Mouse (Mus musculus): ENCODE data around the gene Pigc. TPM values are rescaled to one million over a fixed set of nuclear protein-coding genes. Genes with fewer than 3 reads are reported as not detected.

The Pigc gene
- polyA plus RNA-seq, 1 experiment from 2014 or later, result 46.7 TPM

GRCm38 (mm10) chr1:161990684-161991578, 21.9 kb downstream of the Pigc start:
- Histone ChIP-seq H3K4me2 (replicated peaks; ENCODE audit: low read depth, low read length) (0 out of 2 replicates have a peak overlapping the region, but pooled peaks have one; percentile 2), H3K27ac (ENCODE audit: low read length) (0 out of 2 replicates have a peak overlapping the region, but pooled peaks have one; percentile 34), H3K9me3 (ENCODE audit: low read length) (no peaks in the 10 kb centered on the region), H3K9ac (replicated peaks; ENCODE audit: low read length) (no peak overlapping the region), H3K4me3 (ENCODE audit: low read length) (no peak overlapping the region), H3K4me1 (ENCODE audit: insufficient read depth, low read length) (peaks cover 16% of the 10 kb centered on the region), H3K36me3 (ENCODE audit: insufficient read depth, low read length) (no peaks in the 10 kb centered on the region), H3K27me3 (ENCODE audit: insufficient read depth, low read length) (no peaks in the 10 kb centered on the region)
- 17% methylated on average over 10 of the region's 10 CpGs for WGBS
- peak; percentile 79; the same call in 1 of the 2 replicates for ATAC-seq (ENCODE audit: low FRiP score, low TSS enrichment)

GRCm38 (mm10) chr1:161991846-161992245, 22.9 kb downstream of the Pigc start:
- no peaks in the 10 kb centered on the region for H3K27me3 ChIP-seq (ENCODE audit: insufficient read depth, low read length)
- H3K4me2 ChIP-seq (replicated peaks; ENCODE audit: low read depth, low read length), result no peak overlapping the region
- no peak overlapping the region for H3K9ac ChIP-seq (replicated peaks; ENCODE audit: low read length)
- peaks cover 16% of the 10 kb centered on the region for H3K4me1 ChIP-seq (ENCODE audit: insufficient read depth, low read length)
- no peak overlapping the region for H3K27ac ChIP-seq (ENCODE audit: low read length)
- no peaks in the 10 kb centered on the region for H3K9me3 ChIP-seq (ENCODE audit: low read length)
- no peak for ATAC-seq (ENCODE audit: low FRiP score, low TSS enrichment)
- no peak overlapping the region for H3K4me3 ChIP-seq (ENCODE audit: low read length)
- 78% methylated on average over 11 of the region's 11 CpGs for WGBS
- H3K36me3 ChIP-seq (ENCODE audit: insufficient read depth, low read length), result no peaks in the 10 kb centered on the region

- Histone ChIP-seq H3K4me1 (ENCODE audit: insufficient read depth, low read length) (peaks cover 16% of the 10 kb centered on the region), H3K9me3 (ENCODE audit: low read length) (no peaks in the 10 kb centered on the region), H3K27ac (ENCODE audit: low read length) (no peak overlapping the region), H3K9ac (replicated peaks; ENCODE audit: low read length) (no peak overlapping the region), H3K4me2 (replicated peaks; ENCODE audit: low read depth, low read length) (no peak overlapping the region), H3K4me3 (ENCODE audit: low read length) (no peak overlapping the region), H3K27me3 (ENCODE audit: insufficient read depth, low read length) (no peaks in the 10 kb centered on the region), H3K36me3 (ENCODE audit: insufficient read depth, low read length) (no peaks in the 10 kb centered on the region)
- WGBS, result 89% methylated on average over 7 of the region's 7 CpGs
- ATAC-seq (ENCODE audit: low FRiP score, low TSS enrichment), result no peak
Observed at GRCm38 (mm10) chr1:161992389-161992788, 23.4 kb downstream of the Pigc start.

GRCm38 (mm10) chr1:161998781-161999180, 29.8 kb downstream of the Pigc start:
- no peaks in the 10 kb centered on the region for H3K27me3 ChIP-seq (ENCODE audit: insufficient read depth, low read length)
- ATAC-seq (ENCODE audit: low FRiP score, low TSS enrichment), result no peak
- H3K9ac ChIP-seq (replicated peaks; ENCODE audit: low read length), result no peak overlapping the region
- 55% methylated on average over 4 of the region's 4 CpGs for WGBS
- peaks cover 12% of the 10 kb centered on the region for H3K4me1 ChIP-seq (ENCODE audit: insufficient read depth, low read length)
- H3K36me3 ChIP-seq (ENCODE audit: insufficient read depth, low read length), result no peaks in the 10 kb centered on the region
- no peak overlapping the region for H3K4me2 ChIP-seq (replicated peaks; ENCODE audit: low read depth, low read length)
- no peak overlapping the region for H3K4me3 ChIP-seq (ENCODE audit: low read length)
- no peaks in the 10 kb centered on the region for H3K9me3 ChIP-seq (ENCODE audit: low read length)
- no peak overlapping the region for H3K27ac ChIP-seq (ENCODE audit: low read length)

- no peaks in the 10 kb centered on the region for H3K27me3 ChIP-seq (ENCODE audit: insufficient read depth, low read length)
- H3K4me2 ChIP-seq (replicated peaks; ENCODE audit: low read depth, low read length), result no peak overlapping the region
- 0 out of 2 replicates have a peak overlapping the region, but pooled peaks have one; percentile 38 for H3K27ac ChIP-seq (ENCODE audit: low read length)
- H3K9ac ChIP-seq (replicated peaks; ENCODE audit: low read length), result no peak overlapping the region
- no peaks in the 10 kb centered on the region for H3K9me3 ChIP-seq (ENCODE audit: low read length)
- no peak overlapping the region for H3K4me3 ChIP-seq (ENCODE audit: low read length)
- peaks cover 18% of the 10 kb centered on the region for H3K4me1 ChIP-seq (ENCODE audit: insufficient read depth, low read length)
- no peaks in the 10 kb centered on the region for H3K36me3 ChIP-seq (ENCODE audit: insufficient read depth, low read length)
- ATAC-seq (ENCODE audit: low FRiP score, low TSS enrichment), result no peak
- 32% methylated on average over 5 of the region's 5 CpGs for WGBS
Observed at GRCm38 (mm10) chr1:161999338-161999737, 30.4 kb downstream of the Pigc start.

GRCm38 (mm10) chr1:161999882-162000371, 30.9 kb downstream of the Pigc start:
- Histone ChIP-seq H3K4me3 (ENCODE audit: low read length) (no peak overlapping the region), H3K4me1 (ENCODE audit: insufficient read depth, low read length) (peaks cover 24% of the 10 kb centered on the region), H3K9ac (replicated peaks; ENCODE audit: low read length) (peak overlapping the region; percentile 50; the same call in 1 of the 2 replicates), H3K9me3 (ENCODE audit: low read length) (no peaks in the 10 kb centered on the region), H3K4me2 (replicated peaks; ENCODE audit: low read depth, low read length) (peak overlapping the region; percentile 44), H3K27me3 (ENCODE audit: insufficient read depth, low read length) (no peaks in the 10 kb centered on the region), H3K27ac (ENCODE audit: low read length) (peak overlapping the region; percentile 50; the same call in 1 of the 2 replicates), H3K36me3 (ENCODE audit: insufficient read depth, low read length) (no peaks in the 10 kb centered on the region)
- 4% methylated on average over 4 of the region's 4 CpGs for WGBS
- peak; percentile 49; the same call in 1 of the 2 replicates for ATAC-seq (ENCODE audit: low FRiP score, low TSS enrichment)

GRCm38 (mm10) chr1:162001328-162001727, 32.3 kb downstream of the Pigc start:
- 71% methylated on average over 8 of the region's 8 CpGs for WGBS

GRCm38 (mm10) chr1:162003729-162004517, 34.9 kb downstream of the Pigc start:
- 57% methylated on average over 14 of the region's 14 CpGs for WGBS
- H3K9ac ChIP-seq (replicated peaks; ENCODE audit: low read length), result 0 out of 2 replicates have a peak overlapping the region, but pooled peaks have one; percentile 43
- no peaks in the 10 kb centered on the region for H3K9me3 ChIP-seq (ENCODE audit: low read length)
- ATAC-seq (ENCODE audit: low FRiP score, low TSS enrichment), result no peak
- H3K4me1 ChIP-seq (ENCODE audit: insufficient read depth, low read length), result peaks cover 38% of the 10 kb centered on the region
- H3K36me3 ChIP-seq (ENCODE audit: insufficient read depth, low read length), result no peaks in the 10 kb centered on the region
- peak overlapping the region; percentile 92 for H3K27ac ChIP-seq (ENCODE audit: low read length)
- H3K27me3 ChIP-seq (ENCODE audit: insufficient read depth, low read length), result no peaks in the 10 kb centered on the region
- H3K4me2 ChIP-seq (replicated peaks; ENCODE audit: low read depth, low read length), result peak overlapping the region; percentile 44; the same call in 1 of the 2 replicates
- H3K4me3 ChIP-seq (ENCODE audit: low read length), result no peak overlapping the region

More at GRCm38 (mm10) chr1:162001328-162001727, 32.3 kb downstream of the Pigc start:
- Histone ChIP-seq H3K27ac (ENCODE audit: low read length) (no peak overlapping the region; the same call in 1 of the 2 replicates), H3K4me2 (replicated peaks; ENCODE audit: low read depth, low read length) (no peak overlapping the region), H3K27me3 (ENCODE audit: insufficient read depth, low read length) (no peaks in the 10 kb centered on the region), H3K9ac (replicated peaks; ENCODE audit: low read length) (no peak overlapping the region), H3K4me1 (ENCODE audit: insufficient read depth, low read length) (peaks cover 30% of the 10 kb centered on the region), H3K4me3 (ENCODE audit: low read length) (no peak overlapping the region), H3K9me3 (ENCODE audit: low read length) (no peaks in the 10 kb centered on the region), H3K36me3 (ENCODE audit: insufficient read depth, low read length) (no peaks in the 10 kb centered on the region)
- ATAC-seq (ENCODE audit: low FRiP score, low TSS enrichment), result no peak

GRCm38 (mm10) chr1:162004518-162004780, 35.5 kb downstream of the Pigc start:
- peaks cover 42% of the 10 kb centered on the region for H3K4me1 ChIP-seq (ENCODE audit: insufficient read depth, low read length)
- H3K9me3 ChIP-seq (ENCODE audit: low read length), result no peaks in the 10 kb centered on the region
- H3K27me3 ChIP-seq (ENCODE audit: insufficient read depth, low read length), result no peaks in the 10 kb centered on the region
- H3K4me3 ChIP-seq (ENCODE audit: low read length), result no peak overlapping the region
- H3K27ac ChIP-seq (ENCODE audit: low read length), result peak overlapping the region; percentile 92
- H3K9ac ChIP-seq (replicated peaks; ENCODE audit: low read length), result peak overlapping the region; percentile 43
- no peaks in the 10 kb centered on the region for H3K36me3 ChIP-seq (ENCODE audit: insufficient read depth, low read length)
- peak overlapping the region; percentile 44 for H3K4me2 ChIP-seq (replicated peaks; ENCODE audit: low read depth, low read length)
- ATAC-seq (ENCODE audit: low FRiP score, low TSS enrichment), result no peak
- WGBS, result 18% methylated on average over 7 of the region's 7 CpGs
